27 mouse cellular contexts compared by ENCODE assay signal in the genomic region with DNA sequence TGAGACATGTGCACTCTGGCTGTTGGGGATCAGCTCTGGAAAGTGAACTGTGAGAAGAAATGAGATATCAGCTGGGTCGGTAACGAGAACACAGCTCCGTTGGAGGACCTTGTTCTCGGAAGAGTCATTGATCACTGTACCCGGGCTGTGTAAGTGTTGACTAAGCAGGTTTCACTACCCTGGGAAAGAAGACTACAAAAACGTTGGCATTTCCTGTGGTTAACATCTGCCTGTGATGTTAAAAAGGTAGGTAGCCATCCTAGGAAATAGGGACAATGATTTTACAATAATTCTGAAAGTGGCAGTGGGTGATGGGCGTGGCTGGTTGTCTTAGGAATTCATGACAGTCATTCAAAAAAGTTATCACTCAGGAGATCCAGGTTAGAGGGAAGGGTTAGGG. TPM values are rescaled to one million over a fixed set of nuclear protein-coding genes. Genes with fewer than 3 reads are reported as not detected.
DNase-seq lines count a peak whose midpoint lies in the region; TF ChIP-seq lines count a peak whose summit lies in the region.
"Had no signal": no experiment of that assay in that cellular context is flagged by ENCODE, and none has a peak within 500 bp of the region (broad histone marks: within the 10 kb centered on the region; RNA-seq: fewer than 3 reads in every experiment).

No protein-coding gene starts in this region.

- H3K4me1 ChIP-seq in CH12.LX (ENCODE audit: control insufficient read depth in 1 of 2, insufficient read depth in 2 of 2) = peaks cover 34 to 62% of the 10 kb centered on the region in 2 experiments
- H3K4me1 ChIP-seq: embryonic facial prominence, embryonic 10.5 days; embryonic facial prominence, embryonic 12.5 days; forebrain, embryonic 13.5 days; forebrain, embryonic 15.5 days had no signal

- no peaks in the 10 kb centered on the region for H3K36me3 ChIP-seq in CH12.LX (replicated peaks in 1 of 2; ENCODE audit: control insufficient read depth in 1 of 2, insufficient read depth in 1 of 2, low read length in 1 of 2)
- H3K36me3 ChIP-seq: embryonic facial prominence, embryonic 10.5 days; embryonic facial prominence, embryonic 12.5 days; forebrain, embryonic 15.5 days had no signal

- H3K27me3 ChIP-seq in CH12.LX (replicated peaks) = no peaks in the 10 kb centered on the region
- H3K27me3 ChIP-seq: embryonic facial prominence, embryonic 12.5 days; forebrain, embryonic 13.5 days; forebrain, embryonic 15.5 days had no signal

- peak overlapping the region; percentile 23 for H3K27ac ChIP-seq in CH12.LX (ENCODE audit: insufficient read depth, low read depth)
- H3K27ac ChIP-seq: embryonic facial prominence, embryonic 10.5 days; embryonic facial prominence, embryonic 12.5 days; forebrain, embryonic 13.5 days; forebrain, embryonic 15.5 days had no signal

- peak overlapping the region; percentile 27 for H3K9ac ChIP-seq in CH12.LX (ENCODE audit: insufficient read depth, low read depth)
- H3K9ac ChIP-seq: embryonic facial prominence, embryonic 12.5 days; forebrain, embryonic 13.5 days; forebrain, embryonic 15.5 days; forebrain, postnatal 0 days had no signal

- no peaks in the 10 kb centered on the region for H3K79me2 ChIP-seq in CH12.LX (replicated peaks; ENCODE audit: control insufficient read depth, extremely low read depth, insufficient read depth, poor library complexity, severe bottlenecking)

- no peak for TF ChIP-seq POLR2A in CH12.LX (IDR thresholded peaks at IDR 0.05; ENCODE audit: low read depth, low read length)

- no peak for TF ChIP-seq CTCF in CH12.LX (conservative IDR thresholded peaks at IDR 0.05 in 1 of 2, IDR thresholded peaks at IDR 0.05 in 1 of 2; ENCODE audit: low read depth in 2 of 2, low read length in 2 of 2)

- DNase-seq in CD4-positive, CD25-positive, alpha-beta regulatory T cell, adult 2 months (ENCODE audit: low read depth, low spot score) = peak; percentile 54
- DNase-seq in CH12.LX (ENCODE audit: extremely low read depth) = no peak
- peak; percentile 84 for DNase-seq in induced T-regulatory cell, adult 2 months (ENCODE audit: low read depth)
- DNase-seq in naive thymus-derived CD4-positive, alpha-beta T cell, adult 2 months (ENCODE audit: low read depth) = peak; percentile 39
- DNase-seq in lung, postnatal 36 days = no peak
- DNase-seq in layer of hippocampus, adult 18-20 months (ENCODE audit: low spot score in 2 of 2) = no peak
- no peak for DNase-seq in ovary, postnatal 14 days (ENCODE audit: low spot score)
- DNase-seq in liver = no peak
- DNase-seq: adrenal gland, adult 8-10 months; adrenal gland, postnatal 14 days; adrenal gland, postnatal 36 days; cerebellum, adult 11-12 months; cerebellum, adult 2 months; cerebellum, adult 9-10 months; cerebellum, postnatal 10 days; cerebellum, postnatal 25 days; forebrain, postnatal 0 days had no signal

- peak overlapping the region; percentile 86 for H3K4me2 ChIP-seq in CH12.LX (ENCODE audit: insufficient read depth, low read depth, poor library complexity, severe bottlenecking)
- H3K4me2 ChIP-seq: embryonic facial prominence, embryonic 12.5 days; forebrain, embryonic 13.5 days; forebrain, embryonic 15.5 days had no signal

- dilution Hi-C loops in CH12.LX (cut with MboI; ENCODE audit: extremely low pct_ligation_motif_present, extremely low pct_unique_long_range_greater_than_20kb, low sequenced_read_pairs) = no loop called here

- no peak for TF ChIP-seq RAD21 in CH12.LX (IDR thresholded peaks at IDR 0.05; ENCODE audit: low read depth, low read length)

- no peak overlapping the region for H3K4me3 ChIP-seq in CH12.LX (replicated peaks in 1 of 3; ENCODE audit: low read depth in 2 of 3, low read length in 2 of 3, poor library complexity in 1 of 3)
- H3K4me3 ChIP-seq: embryonic facial prominence, embryonic 10.5 days; embryonic facial prominence, embryonic 12.5 days; forebrain, embryonic 13.5 days; forebrain, embryonic 15.5 days had no signal

- peak; percentile 33; the same call in 1 of the 2 replicates for TF ChIP-seq EP300 in CH12.LX (IDR thresholded peaks at IDR 0.05; ENCODE audit: low read length)

- no peaks in the 10 kb centered on the region for H3K9me3 ChIP-seq in CH12.LX (replicated peaks; ENCODE audit: low read length)
- H3K9me3 ChIP-seq: embryonic facial prominence, embryonic 10.5 days; embryonic facial prominence, embryonic 12.5 days; forebrain, embryonic 13.5 days; forebrain, embryonic 15.5 days had no signal

- in situ Hi-C loops in CH12.LX (cut with MboI; ENCODE audit: low pct_ligation_motif_present, low pct_unique_long_range_greater_than_20kb, low sequenced_read_pairs) = loop anchor here (5.0 to 10.0 kb wide), 4 partner anchors 34 to 301 kb away; a partner anchor contains a TSS

TF ChIP-seq in CH12.LX, 34 proteins besides CTCF, POLR2A, EP300 and RAD21:
- TF ChIP-seq NELFE (IDR thresholded peaks at IDR 0.05; ENCODE audit: low read depth, low read length) (no peak), E2F4 (IDR thresholded peaks at IDR 0.05; ENCODE audit: insufficient replicate concordance, low read depth, low read length) (no peak), ETS1 (conservative IDR thresholded peaks at IDR 0.05; ENCODE audit: low read depth, low read length) (peak; percentile 36; the same call in 1 of the 2 replicates), BHLHE40 (IDR thresholded peaks at IDR 0.05; ENCODE audit: low read depth, low read length) (0 out of 2 replicates have a peak, but pooled peaks have one; percentile 28), MAFK (IDR thresholded peaks at IDR 0.05; ENCODE audit: insufficient replicate concordance, low read length) (peak; percentile 90), TBP (conservative IDR thresholded peaks at IDR 0.05; ENCODE audit: low read depth, low read length) (0 out of 2 replicates have a peak, but pooled peaks have one; percentile 26), KAT2A (IDR thresholded peaks at IDR 0.05; ENCODE audit: insufficient replicate concordance, low read length) (no peak), IRF4 (IDR thresholded peaks at IDR 0.05; ENCODE audit: low read depth, low read length) (peak; percentile 75; the same call in 1 of the 2 replicates)

RNA-seq across cellular contexts. Expression of a gene that starts 31.9 kb away (rescaled TPM):
- 59.3 and 67.2 TPM in 2 replicates for total RNA-seq in CH12.LX (2012; rRNA removed)
- total RNA-seq in CH12.LX (2014; rRNA removed) = 13.6 and 17.5 TPM in 2 replicates
- 54.5 and 55.4 TPM in 2 replicates for polyA plus RNA-seq in CH12.LX (2012; ENCODE audit: insufficient read length, low read depth)
- total RNA-seq in layer of hippocampus, adult 18-20 months (2021) = not detected
- total RNA-seq: adrenal gland, postnatal 14 days; adrenal gland, postnatal 36 days; forebrain, postnatal 0 days had no signal
- polyA plus RNA-seq: cerebellum, adult 2 months; cortical plate, adult 2 months; embryonic facial prominence, embryonic 10.5 days; embryonic facial prominence, embryonic 12.5 days; embryonic facial prominence, embryonic 14.5 days; forebrain, embryonic 11.5 days; forebrain, embryonic 13.5 days; forebrain, embryonic 15.5 days had no signal

RNA-seq across cellular contexts. Expression of a gene that starts 58.0 kb away (rescaled TPM):
- total RNA-seq in CH12.LX (2012; rRNA removed) (not detected in 2 replicates), CH12.LX (2014; rRNA removed) (not detected in 2 replicates)
- polyA plus RNA-seq in CH12.LX (2012; ENCODE audit: insufficient read length, low read depth) = not detected in 2 replicates
- not detected for total RNA-seq in layer of hippocampus, adult 18-20 months (2021)
- total RNA-seq: adrenal gland, adult 18-20 months; adrenal gland, adult 8-10 months; adrenal gland, postnatal 14 days; adrenal gland, postnatal 36 days; MEL had no signal
- polyA plus RNA-seq: C2C12; embryonic facial prominence, embryonic 10.5 days; embryonic facial prominence, embryonic 12.5 days; embryonic facial prominence, embryonic 14.5 days; forebrain, embryonic 15.5 days; forebrain, postnatal 0 days had no signal

Comparison
In these comparisons a context has a peak if more than half of its experiments do, and no peak if none do; other contexts are left out.
1. DNase-seq: peak in CD4-positive, CD25-positive, alpha-beta regulatory T cell, adult 2 months (single experiment), induced T-regulatory cell, adult 2 months (single experiment) and naive thymus-derived CD4-positive, alpha-beta T cell, adult 2 months (single experiment); none in CH12.LX (single experiment), lung, postnatal 36 days (single experiment), layer of hippocampus, adult 18-20 months (0 of 2), ovary, postnatal 14 days (single experiment) and liver (single experiment).
2. RNA of a gene that starts 31.9 kb away (total RNA-seq): 13.6 to 67.2 TPM in CH12.LX; not detected in layer of hippocampus, adult 18-20 months; every median in the first group is over 10 times any median in the second.